Mouse (Mus musculus) embryonic fibroblast, embryonic 13.5 days (primary cell): ENCODE results near the gene Lrrc27.

Experiments used
- CTCF ChIP-seq: IDR thresholded peaks from 2 replicates; pipeline ENCODE4 v1.5.1; 2011; ENCODE audit warnings: mild to moderate bottlenecking, control low read depth, low read length, moderate library complexity, borderline replicate concordance; ENCODE audit not compliant: insufficient read depth
- POLR2A ChIP-seq: IDR thresholded peaks from 2 replicates; pipeline ENCODE4 v1.6.1; 2011; ENCODE audit warnings: low read depth, mild to moderate bottlenecking, control low read depth, low read length, moderate library complexity

DNA sequence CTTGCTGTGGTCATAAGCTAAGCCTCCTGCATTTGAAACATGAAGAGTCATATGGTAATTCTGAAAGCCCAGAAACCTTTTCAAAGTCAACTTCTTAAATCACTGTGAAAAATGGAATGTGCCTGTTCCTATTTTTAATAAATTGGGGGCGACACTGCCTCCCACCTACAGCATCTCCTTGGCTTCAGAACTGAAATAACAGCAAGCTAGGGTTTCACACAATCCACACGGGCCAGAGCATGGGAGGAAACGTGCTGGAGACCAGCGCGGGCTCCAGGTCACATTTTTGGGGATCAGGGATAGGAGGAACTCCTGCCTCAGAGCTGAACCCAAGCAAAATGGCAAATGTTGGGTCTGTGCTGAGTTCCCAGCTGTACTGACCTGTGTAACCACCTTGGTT lies 33.5 kb upstream of the Lrrc27 start:
- TF ChIP-seq POLR2A: no peak
- TF ChIP-seq CTCF: no peak
